Mouse (Mus musculus) kidney, adult 8-10 months (tissue): ENCODE data around the gene Fam216a.

Experiments used
- DNase-seq, 2 experiments: peaks; one replicate each; pipeline ENCODE4 v3.0.0; 2022

Gene Fam216a

DNA sequence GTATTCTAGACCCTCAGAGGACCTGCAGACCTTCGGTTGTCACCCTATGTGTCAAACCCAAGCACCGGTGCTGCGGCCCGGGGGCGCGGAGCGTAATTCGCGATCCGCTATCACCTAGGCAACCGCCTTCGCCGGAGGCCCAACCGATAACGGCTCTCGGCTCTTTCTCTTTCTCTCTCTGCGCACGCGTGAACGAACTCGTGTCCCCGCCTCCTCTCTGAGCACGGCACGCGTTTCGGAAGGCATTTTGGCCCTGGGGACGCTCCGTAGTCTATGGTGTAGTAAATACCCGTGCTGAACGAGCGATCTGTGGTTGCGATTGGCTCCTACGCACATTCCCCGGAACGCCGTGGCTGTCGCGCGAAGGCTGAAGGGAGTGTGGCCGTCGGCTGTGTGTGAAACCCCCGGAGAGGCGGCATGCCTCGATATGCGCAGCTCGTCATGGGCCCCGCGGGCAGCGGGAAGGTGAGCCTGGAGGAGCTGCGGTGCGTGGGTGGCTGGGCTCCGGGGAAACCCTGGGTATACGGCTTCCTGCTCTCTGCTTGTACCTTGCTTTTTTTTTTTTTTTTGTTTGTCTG lies at the start of gene Fam216a:
Gene Fam216a (minus strand): TSS at position 173 of the 578 bp plus-strand sequence.
- DNase-seq = peak; percentile 98 to 99

DNA sequence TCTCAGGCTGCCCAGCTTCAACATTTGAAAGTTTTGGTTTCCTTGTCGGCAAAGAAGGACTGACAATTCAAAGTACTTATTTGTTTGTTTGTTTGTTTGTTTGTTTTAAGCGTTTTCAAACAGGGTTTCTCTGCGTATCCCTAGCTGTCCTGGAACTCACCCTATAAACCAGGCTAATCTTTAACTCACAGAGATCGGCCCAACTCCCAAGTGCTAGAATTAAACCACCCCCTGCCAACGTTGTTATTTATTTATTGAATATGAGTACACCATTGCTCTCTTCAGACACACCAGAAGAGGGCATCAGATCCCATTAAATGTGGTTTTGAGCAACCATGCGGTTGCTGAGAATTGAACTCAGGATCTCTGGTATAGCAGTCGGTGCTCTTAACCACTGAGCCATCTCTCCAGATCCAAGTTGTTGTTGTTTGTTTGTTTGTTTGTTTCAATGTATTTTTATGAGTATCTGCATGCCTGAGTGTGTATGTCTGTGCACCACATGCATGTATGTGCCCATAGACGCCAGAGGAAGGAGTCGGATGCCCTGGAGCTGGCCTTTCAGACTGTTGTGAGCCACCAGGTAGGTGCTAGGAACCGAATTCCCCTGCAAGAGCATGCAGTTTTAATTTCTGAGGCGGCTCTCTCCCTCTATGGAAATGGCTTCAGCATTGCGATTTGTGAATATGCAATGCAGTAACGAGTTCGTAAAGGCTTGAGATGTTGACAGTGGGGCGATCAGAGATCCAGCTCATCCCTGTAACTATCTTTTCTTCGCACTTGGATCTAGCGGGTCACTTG lies 49.3 kb upstream of the Fam216a start, which contains the start of gene Anapc7:
Gene Anapc7 (plus strand): TSS at position 423 of the 798 bp plus-strand sequence.
- DNase-seq = peak; percentile 35 to 43

- peak; percentile 86 to 92 for DNase-seq
Observed at GRCm38 (mm10) chr5:122420676-122421075, 48.5 kb upstream of the Fam216a start.

DNA sequence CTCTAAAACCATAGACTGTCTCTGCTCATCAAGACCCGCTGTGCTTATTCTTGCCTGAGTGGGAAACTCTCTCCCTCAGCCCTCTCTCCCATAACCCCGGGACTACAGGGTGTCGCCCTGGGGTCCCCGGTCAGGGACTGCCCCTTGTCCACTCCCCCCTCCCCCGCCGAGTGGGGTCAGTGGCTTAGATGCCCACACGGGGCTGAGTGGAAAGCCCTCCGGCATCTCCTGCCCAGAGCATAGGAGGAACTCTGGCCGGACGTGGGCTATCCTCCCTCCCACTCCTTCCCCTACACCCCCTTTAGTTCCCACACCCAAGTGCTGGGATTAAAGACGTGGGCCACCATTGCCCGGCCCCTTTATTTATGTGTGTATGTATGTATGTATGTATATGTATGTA lies 43.3 kb upstream of the Fam216a start:
- no peak for DNase-seq

DNA sequence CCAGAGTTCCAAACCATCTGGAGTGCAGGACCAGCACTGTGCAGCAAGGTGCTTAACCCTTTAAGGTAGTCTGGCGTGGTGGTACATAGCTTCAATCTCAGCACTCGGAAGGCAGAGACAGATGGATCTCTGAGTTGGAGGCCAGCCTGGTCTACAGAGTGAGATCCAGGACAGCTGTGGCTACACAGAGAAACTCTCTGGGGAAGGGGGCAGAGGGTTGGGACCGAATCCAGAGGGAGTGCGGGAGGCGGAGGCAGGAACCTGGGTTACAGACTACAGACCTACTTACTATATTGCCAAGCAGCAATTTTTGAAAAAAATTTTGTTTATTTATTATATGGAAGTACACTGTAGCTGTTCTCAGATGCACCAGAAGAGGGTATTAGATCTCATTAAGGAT lies 42.2 kb upstream of the Fam216a start:
- DNase-seq = no peak

DNA sequence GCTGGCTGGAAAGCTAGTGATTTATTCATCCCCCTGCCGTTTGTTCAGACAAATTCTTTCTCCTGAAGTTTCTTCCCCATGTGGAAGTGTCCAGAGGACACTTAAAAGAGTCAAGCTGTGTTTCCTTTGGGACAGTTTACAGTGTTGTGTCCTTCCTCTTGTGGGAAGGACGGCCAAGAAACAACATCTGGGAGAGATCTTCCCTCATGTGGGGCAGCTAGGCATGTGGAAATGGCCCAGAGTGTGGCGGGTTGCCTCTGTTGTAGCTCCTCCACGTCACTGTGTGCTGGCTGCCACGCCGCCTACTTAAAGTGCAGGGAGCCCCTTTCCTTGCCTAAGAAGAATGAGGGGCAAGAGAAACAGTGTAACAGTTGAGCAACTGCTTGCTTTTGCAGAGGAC lies 40.7 kb upstream of the Fam216a start:
- DNase-seq = no peak

DNA sequence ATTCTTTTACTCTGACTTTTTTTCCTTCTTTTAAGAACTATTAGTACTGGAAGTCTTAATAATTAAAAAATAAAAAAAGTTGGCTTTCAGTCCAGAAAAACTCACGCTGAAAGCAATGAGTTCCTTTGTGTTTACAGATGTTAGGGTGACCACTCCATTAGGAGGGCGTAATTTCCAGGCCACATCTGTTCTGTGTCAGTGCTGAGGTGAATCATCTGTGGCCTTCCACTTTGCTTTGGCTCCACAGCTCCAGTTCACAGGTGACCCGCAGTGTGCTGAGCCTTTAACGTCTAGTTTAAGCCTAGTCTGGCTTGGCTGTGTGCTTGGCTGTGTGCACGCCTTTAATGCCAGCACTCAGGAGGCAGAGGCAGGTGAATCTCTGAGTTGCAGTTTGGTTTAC lies 39.7 kb upstream of the Fam216a start:
- DNase-seq = no peak

GRCm38 (mm10) chr5:122409692-122410645 lies 37.8 kb upstream of the Fam216a start:
- DNase-seq = no peak

- no peak for DNase-seq
Observed at GRCm38 (mm10) chr5:122405537-122405936, 33.4 kb upstream of the Fam216a start.

GRCm38 (mm10) chr5:122403362-122403761 lies 31.2 kb upstream of the Fam216a start:
- DNase-seq = no peak

GRCm38 (mm10) chr5:122402772-122403171 lies 30.6 kb upstream of the Fam216a start:
- DNase-seq = no peak

DNA sequence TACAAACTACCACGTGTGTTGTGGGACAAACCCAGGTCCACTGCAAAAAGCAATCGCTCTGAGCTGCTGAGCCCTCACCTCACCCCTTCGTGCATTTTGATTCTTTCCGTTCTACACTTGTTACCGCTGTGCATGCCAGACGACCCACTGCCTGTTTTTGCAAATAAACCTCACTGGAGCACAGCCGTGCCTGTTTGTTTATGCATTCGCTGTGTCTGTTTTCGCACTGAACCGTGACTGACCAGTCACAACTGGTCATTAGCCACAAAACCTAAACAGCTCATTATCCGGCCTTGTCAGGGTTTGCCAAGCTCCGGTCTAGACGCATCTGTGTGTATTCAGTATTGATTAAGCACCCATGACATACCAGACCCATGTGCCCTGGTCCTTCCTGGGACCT lies 30.0 kb upstream of the Fam216a start:
- no peak for DNase-seq

GRCm38 (mm10) chr5:122401303-122401640 lies 29.1 kb upstream of the Fam216a start:
- DNase-seq = peak; percentile 47 to 75

- peak; percentile 61 to 80 for DNase-seq
Observed at GRCm38 (mm10) chr5:122400628-122401302, 28.6 kb upstream of the Fam216a start.

DNA sequence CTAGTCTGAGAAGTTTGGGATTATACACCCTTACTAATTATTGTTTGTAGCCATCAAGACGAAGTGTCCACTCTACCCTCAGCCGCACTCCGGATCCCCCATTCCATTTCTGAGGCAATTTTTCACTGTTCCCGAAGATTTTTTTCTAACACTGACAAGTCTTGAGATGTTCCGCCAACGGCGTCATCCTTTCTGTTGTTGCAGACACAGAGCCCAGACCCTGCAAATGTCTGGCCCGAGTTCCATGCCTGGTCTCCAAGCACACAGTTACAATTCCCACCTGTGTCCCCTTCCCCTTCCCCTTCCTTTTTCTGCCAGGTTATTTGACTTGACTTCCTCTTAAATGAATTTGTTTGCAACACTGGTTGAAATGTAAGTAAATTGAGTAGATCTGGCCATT lies 27.7 kb upstream of the Fam216a start:
- no peak for DNase-seq

DNA sequence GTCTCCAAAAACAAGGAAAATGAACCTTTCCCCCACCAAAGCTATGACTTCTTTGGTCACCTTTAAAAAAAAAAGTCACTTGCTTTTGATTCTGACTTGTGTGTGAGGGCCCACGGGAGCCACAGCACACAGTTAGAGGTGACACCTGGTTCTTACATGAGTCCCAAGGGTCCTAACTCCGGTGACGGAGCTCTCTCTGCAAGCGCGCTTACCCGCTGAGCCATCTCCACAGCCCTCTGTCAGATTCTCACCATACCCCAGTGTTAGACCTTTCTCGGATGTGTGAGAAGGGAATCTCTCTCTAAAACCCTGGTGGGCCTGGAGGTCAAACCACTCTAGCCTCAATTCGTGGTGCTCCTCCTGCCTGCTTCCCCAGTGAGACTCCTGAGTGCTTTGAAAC lies 25.3 kb upstream of the Fam216a start:
- DNase-seq = no peak

DNA sequence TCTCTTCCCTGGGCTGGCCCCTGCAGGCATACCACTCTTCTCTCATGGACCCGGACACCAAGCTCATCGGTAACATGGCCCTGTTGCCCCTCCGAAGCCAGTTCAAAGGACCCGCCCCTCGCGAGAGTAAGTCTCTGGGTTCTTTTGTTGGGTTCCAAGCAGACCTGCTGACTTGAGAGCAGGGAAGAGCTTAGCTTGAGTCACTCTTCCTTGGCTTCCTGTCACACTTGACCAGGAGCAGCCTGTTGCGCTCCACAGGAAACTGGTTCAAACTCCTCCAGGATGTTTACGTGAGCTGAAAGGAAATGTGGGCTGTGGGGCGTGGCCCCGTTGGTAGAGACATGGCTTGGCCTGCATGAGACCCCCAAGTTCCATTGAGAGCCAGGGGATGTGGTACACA lies 24.6 kb upstream of the Fam216a start:
- peak; percentile 64 to 68 for DNase-seq

DNA sequence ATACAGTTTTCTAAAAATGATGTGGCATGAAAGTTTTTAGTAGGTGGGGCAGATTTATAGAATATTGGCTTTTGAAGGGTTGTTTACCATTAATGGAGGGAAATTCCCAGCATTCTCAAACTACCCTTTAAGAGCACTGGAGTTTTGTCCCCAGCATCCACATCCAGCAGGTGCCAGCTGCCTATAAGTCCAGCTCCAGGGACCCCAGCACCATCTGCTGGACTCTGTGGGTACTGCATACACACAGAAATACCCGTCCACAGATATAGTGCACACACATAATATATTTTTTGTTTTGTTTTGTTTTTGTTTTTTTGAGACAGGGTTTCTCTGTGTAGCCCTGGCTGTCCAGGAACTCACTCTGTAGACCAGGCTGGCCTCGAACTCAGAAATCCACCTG lies 21.7 kb upstream of the Fam216a start:
- peak; percentile 67 to 87 for DNase-seq

- DNase-seq = no peak
Observed at GRCm38 (mm10) chr5:122392227-122393004, 20.3 kb upstream of the Fam216a start.

GRCm38 (mm10) chr5:122391786-122392180 lies 19.6 kb upstream of the Fam216a start, which contains the start of gene Arpc3:
Gene Arpc3 (plus strand): TSS chr5:122391878.
- peak; percentile 86 to 93 for DNase-seq

- no peak for DNase-seq
Observed at GRCm38 (mm10) chr5:122391178-122391785, 19.1 kb upstream of the Fam216a start.
